Mouse (Mus musculus): ENCODE data around the gene Capn11. TPM values are rescaled to one million over a fixed set of nuclear protein-coding genes. Genes with fewer than 3 reads are reported as not detected.

Capn11 gene
- polyA plus RNA-seq, 1 experiment from 2014 or later, result 0.12 TPM

DNA sequence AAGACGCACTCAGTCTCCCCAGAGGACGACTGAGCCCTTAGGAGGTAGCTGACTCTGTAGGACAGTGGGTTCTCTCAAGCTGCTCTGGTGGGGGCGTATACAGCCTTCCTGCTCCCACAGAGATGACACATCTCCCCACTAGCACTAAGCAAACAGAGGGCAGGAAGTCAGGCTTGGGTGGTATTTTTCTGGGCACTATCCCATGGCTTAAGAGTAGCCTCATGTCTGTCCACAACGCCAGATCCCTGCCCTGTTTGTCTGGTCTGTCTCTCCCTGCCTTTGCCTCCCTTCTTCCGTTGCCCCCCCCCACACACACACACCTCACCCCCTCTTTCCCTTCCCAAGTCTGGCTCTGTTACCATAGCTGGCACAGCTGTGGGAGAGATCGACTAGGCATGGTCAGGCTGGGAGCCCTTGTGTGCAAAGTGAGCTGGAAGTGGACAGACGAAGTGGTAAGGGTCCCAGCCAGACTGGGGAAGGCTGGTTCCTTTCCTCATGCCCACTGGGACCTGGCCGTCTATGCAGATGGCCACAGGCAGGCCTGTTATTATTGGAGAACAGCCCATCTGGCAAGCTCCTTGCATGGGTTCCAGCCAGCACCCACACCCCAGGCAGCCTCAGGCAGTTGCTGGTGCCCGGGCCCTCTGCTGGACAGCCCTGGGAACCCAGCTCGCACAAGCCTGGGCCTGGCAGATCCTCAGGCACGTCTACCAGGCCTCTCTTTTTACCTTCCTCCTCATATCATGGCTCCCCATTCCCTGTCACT, 62.3 kb downstream of the Capn11 start:
- H3K27ac ChIP-seq (replicated peaks in 1 of 2; ENCODE audit: control insufficient read depth in 1 of 2, insufficient read depth in 1 of 2, low read depth in 2 of 2, low read length in 2 of 2), result peak overlapping the region; percentile 9 to 69; a peak in 3 of 4 replicates
- WGBS, result 32% methylated on average over 11 of the region's 11 CpGs
- H3K9ac ChIP-seq (ENCODE audit: low read length), result no peak overlapping the region; the same call in 1 of the 2 replicates
- H3K4me2 ChIP-seq (ENCODE audit: low read length), result 0 out of 2 replicates have a peak overlapping the region, but pooled peaks have one; percentile 11
- ATAC-seq (ENCODE audit: insufficient number of reproducible peaks, insufficient read depth, low FRiP score, low read depth), result peak; percentile 34; the same call in 1 of the 2 replicates
- H3K27me3 ChIP-seq (ENCODE audit: control insufficient read depth, insufficient read depth, low read length), result no peaks in the 10 kb centered on the region
- H3K9me3 ChIP-seq (ENCODE audit: control insufficient read depth, low read length), result no peaks in the 10 kb centered on the region
- H3K4me3 ChIP-seq (ENCODE audit: control insufficient read depth in 1 of 2, insufficient read depth in 1 of 2, low read depth in 1 of 2, low read length in 2 of 2), result no peak overlapping the region
- no peaks in the 10 kb centered on the region for H3K36me3 ChIP-seq (ENCODE audit: control insufficient read depth, insufficient read depth, low read length)
- peaks cover 52 to 68% of the 10 kb centered on the region in 2 experiments for H3K4me1 ChIP-seq (ENCODE audit: control insufficient read depth in 2 of 2, insufficient read depth in 2 of 2, low read length in 2 of 2)

DNA sequence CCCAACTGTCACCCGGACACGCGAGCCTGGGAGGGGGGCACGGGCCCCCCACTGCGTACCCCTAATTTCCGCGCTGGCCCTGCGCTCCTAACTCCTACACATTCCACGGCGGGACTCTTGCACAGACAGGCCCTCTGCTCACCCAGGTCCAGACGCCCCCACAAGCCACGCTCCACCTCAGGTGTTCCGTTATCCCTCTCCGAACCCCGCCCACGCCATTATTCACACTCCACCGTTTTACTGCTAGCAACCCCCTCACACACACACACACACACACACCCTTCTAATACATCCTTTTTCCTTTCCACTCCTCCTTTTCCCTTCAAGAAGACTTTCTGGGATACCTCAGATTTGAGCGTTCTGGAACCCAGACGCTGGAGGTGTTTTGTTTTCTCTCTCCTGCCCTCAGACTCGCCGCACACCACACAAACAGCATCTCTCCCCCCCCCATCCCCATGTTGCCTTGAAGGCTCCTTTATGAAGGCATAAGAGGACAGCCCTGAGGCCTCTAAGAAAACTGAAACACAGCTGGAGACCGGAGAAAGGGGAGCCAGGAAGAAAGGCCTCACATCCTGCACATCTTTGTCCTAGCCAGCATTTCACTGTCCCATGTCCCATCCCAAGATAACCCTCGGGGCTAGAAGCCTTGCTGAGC, 63.3 kb downstream of the Capn11 start:
- peak; percentile 0; the same call in 1 of the 2 replicates for ATAC-seq (ENCODE audit: insufficient number of reproducible peaks, insufficient read depth, low FRiP score, low read depth)
- H3K4me2 ChIP-seq (ENCODE audit: low read length), result peak overlapping the region; percentile 99
- no peaks in the 10 kb centered on the region for H3K27me3 ChIP-seq (ENCODE audit: control insufficient read depth, insufficient read depth, low read length)
- peak overlapping the region; percentile 3 to 69; a peak in 2 of 4 replicates for H3K27ac ChIP-seq (replicated peaks in 1 of 2; ENCODE audit: control insufficient read depth in 1 of 2, insufficient read depth in 1 of 2, low read depth in 2 of 2, low read length in 2 of 2)
- H3K36me3 ChIP-seq (ENCODE audit: control insufficient read depth, insufficient read depth, low read length), result no peaks in the 10 kb centered on the region
- H3K4me3 ChIP-seq (ENCODE audit: control insufficient read depth in 1 of 2, insufficient read depth in 1 of 2, low read depth in 1 of 2, low read length in 2 of 2), result peak overlapping the region; percentile 68
- H3K4me1 ChIP-seq (ENCODE audit: control insufficient read depth in 2 of 2, insufficient read depth in 2 of 2, low read length in 2 of 2), result peaks cover 48 to 65% of the 10 kb centered on the region in 2 experiments
- no peaks in the 10 kb centered on the region for H3K9me3 ChIP-seq (ENCODE audit: control insufficient read depth, low read length)
- peak overlapping the region; percentile 82 for H3K9ac ChIP-seq (ENCODE audit: low read length)
- 13% methylated on average over 23 of the region's 23 CpGs for WGBS

DNA sequence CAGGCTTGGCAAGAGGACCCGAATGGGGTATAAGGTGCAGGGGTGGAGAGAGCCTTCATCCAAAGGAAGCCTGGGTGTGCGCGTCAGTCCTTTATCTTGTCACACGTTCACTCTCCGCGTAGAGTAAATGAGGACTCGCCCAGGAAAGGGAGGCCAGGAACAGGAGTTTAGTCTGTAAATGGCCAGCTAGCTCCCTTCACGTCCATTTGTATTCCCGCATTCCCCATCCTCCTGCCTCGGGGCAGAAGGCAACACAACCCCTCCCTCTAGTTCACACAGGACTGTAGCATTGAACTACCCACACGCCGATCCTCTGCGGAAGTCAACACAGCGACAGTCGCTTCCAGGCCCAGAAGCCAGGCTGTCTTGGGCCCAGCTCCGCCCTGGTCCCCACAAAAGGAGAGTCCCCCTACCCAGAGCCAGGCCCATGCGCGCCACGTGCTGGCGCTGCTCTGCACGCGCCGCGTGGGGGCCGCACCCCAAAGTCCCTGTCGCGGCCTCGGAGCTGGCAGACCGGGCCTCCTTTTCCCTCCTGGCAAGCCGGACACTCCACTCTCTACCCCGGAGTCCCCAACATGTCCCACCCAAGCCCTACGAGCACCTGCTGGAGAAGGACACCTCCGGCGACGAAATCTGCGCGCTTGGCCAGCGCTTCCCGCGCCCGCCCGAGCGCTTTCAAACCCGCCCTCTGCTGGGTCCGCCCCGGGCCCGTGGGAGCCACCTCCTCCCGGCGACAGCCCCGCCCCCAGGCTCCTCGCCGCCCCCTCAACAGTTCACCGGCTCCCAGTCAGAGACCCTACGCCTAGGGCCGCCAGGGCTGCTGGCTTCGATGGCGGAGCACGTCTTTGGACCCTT, 64.0 kb downstream of the Capn11 start:
- peak overlapping the region; percentile 68 for H3K4me3 ChIP-seq (ENCODE audit: control insufficient read depth in 1 of 2, insufficient read depth in 1 of 2, low read depth in 1 of 2, low read length in 2 of 2)
- H3K9me3 ChIP-seq (ENCODE audit: control insufficient read depth, low read length), result no peaks in the 10 kb centered on the region
- H3K27ac ChIP-seq (replicated peaks in 1 of 2; ENCODE audit: control insufficient read depth in 1 of 2, insufficient read depth in 1 of 2, low read depth in 2 of 2, low read length in 2 of 2), result peak overlapping the region; percentile 3 to 69; a peak in 2 of 4 replicates
- H3K4me2 ChIP-seq (ENCODE audit: low read length), result peak overlapping the region; percentile 99
- H3K27me3 ChIP-seq (ENCODE audit: control insufficient read depth, insufficient read depth, low read length), result no peaks in the 10 kb centered on the region
- peak overlapping the region; percentile 82 for H3K9ac ChIP-seq (ENCODE audit: low read length)
- H3K4me1 ChIP-seq (ENCODE audit: control insufficient read depth in 2 of 2, insufficient read depth in 2 of 2, low read length in 2 of 2), result peaks cover 48 to 65% of the 10 kb centered on the region in 2 experiments
- WGBS, result 1% methylated on average over 57 of the region's 58 CpGs
- peak; percentile 68 for ATAC-seq (ENCODE audit: insufficient number of reproducible peaks, insufficient read depth, low FRiP score, low read depth)
- peaks cover 2% of the 10 kb centered on the region; the same call in 1 of the 2 replicates for H3K36me3 ChIP-seq (ENCODE audit: control insufficient read depth, insufficient read depth, low read length)

DNA sequence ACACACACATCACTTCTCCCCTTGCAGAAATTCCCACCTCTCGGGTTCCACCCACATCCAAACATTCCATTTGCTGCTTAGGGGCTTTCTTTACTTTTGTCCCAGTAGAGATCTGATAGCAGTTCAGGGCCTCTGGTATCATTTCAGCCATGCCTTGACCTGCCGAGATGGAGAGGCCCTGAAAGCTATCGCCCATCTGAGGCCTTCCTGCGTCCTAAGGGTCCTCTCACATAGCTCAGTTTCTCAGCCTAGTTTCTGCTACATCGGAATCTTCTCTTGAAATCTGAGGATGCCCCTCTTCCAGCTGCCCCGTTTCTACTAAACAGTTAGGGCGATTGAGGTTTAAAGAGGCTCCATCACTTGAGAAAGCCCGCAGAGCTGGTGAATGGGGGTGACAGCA, 64.9 kb downstream of the Capn11 start:
- no peaks in the 10 kb centered on the region for H3K27me3 ChIP-seq (ENCODE audit: control insufficient read depth, insufficient read depth, low read length)
- peak overlapping the region; percentile 82; the same call in 1 of the 2 replicates for H3K9ac ChIP-seq (ENCODE audit: low read length)
- H3K4me3 ChIP-seq (ENCODE audit: control insufficient read depth in 1 of 2, insufficient read depth in 1 of 2, low read depth in 1 of 2, low read length in 2 of 2), result peak overlapping the region; percentile 68
- H3K36me3 ChIP-seq (ENCODE audit: control insufficient read depth, insufficient read depth, low read length), result peaks cover 11% of the 10 kb centered on the region
- no peak for ATAC-seq (ENCODE audit: insufficient number of reproducible peaks, insufficient read depth, low FRiP score, low read depth)
- peak overlapping the region; percentile 99 for H3K4me2 ChIP-seq (ENCODE audit: low read length)
- no peak overlapping the region for H3K27ac ChIP-seq (replicated peaks in 1 of 2; ENCODE audit: control insufficient read depth in 1 of 2, insufficient read depth in 1 of 2, low read depth in 2 of 2, low read length in 2 of 2)
- H3K9me3 ChIP-seq (ENCODE audit: control insufficient read depth, low read length), result no peaks in the 10 kb centered on the region
- H3K4me1 ChIP-seq (ENCODE audit: control insufficient read depth in 2 of 2, insufficient read depth in 2 of 2, low read length in 2 of 2), result peaks cover 47 to 59% of the 10 kb centered on the region in 2 experiments
- WGBS, result 47% methylated on average over 8 of the region's 8 CpGs

DNA sequence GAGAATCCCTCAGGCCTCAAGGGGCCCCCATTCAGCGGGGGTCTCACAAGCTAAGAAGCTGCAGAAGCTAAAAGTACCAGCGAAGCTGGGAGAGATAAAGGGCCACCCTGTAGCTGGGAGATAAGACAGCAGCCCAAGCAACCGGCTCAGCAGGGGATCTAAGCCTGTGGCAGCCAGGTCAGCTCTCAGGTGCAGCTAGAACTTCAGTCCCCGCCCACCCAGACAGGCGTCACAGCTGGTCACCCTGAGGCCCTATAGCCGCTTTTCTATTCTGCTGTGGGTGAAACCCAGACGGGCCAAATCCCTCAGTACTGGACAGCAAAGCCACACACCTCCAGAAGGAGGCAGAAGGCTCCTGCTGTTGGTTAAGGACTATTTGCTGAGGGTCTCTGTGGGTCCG, 65.6 kb downstream of the Capn11 start:
- Histone ChIP-seq H3K4me1 (ENCODE audit: control insufficient read depth in 2 of 2, insufficient read depth in 2 of 2, low read length in 2 of 2) (peaks cover 46 to 54% of the 10 kb centered on the region in 2 experiments), H3K9me3 (ENCODE audit: control insufficient read depth, low read length) (no peaks in the 10 kb centered on the region), H3K27ac (replicated peaks in 1 of 2; ENCODE audit: control insufficient read depth in 1 of 2, insufficient read depth in 1 of 2, low read depth in 2 of 2, low read length in 2 of 2) (peak overlapping the region in 1 of 2 experiments; percentile 74; a peak in 1 of 4 replicates), H3K4me2 (ENCODE audit: low read length) (peak overlapping the region; percentile 99), H3K9ac (ENCODE audit: low read length) (peak overlapping the region; percentile 55; the same call in 1 of the 2 replicates), H3K27me3 (ENCODE audit: control insufficient read depth, insufficient read depth, low read length) (no peaks in the 10 kb centered on the region), H3K4me3 (ENCODE audit: control insufficient read depth in 1 of 2, insufficient read depth in 1 of 2, low read depth in 1 of 2, low read length in 2 of 2) (peak overlapping the region; percentile 4 to 5; a peak in 2 of 4 replicates), H3K36me3 (ENCODE audit: control insufficient read depth, insufficient read depth, low read length) (peaks cover 19% of the 10 kb centered on the region)
- ATAC-seq (ENCODE audit: insufficient number of reproducible peaks, insufficient read depth, low FRiP score, low read depth), result no peak
- 38% methylated on average over 8 of the region's 8 CpGs for WGBS

DNA sequence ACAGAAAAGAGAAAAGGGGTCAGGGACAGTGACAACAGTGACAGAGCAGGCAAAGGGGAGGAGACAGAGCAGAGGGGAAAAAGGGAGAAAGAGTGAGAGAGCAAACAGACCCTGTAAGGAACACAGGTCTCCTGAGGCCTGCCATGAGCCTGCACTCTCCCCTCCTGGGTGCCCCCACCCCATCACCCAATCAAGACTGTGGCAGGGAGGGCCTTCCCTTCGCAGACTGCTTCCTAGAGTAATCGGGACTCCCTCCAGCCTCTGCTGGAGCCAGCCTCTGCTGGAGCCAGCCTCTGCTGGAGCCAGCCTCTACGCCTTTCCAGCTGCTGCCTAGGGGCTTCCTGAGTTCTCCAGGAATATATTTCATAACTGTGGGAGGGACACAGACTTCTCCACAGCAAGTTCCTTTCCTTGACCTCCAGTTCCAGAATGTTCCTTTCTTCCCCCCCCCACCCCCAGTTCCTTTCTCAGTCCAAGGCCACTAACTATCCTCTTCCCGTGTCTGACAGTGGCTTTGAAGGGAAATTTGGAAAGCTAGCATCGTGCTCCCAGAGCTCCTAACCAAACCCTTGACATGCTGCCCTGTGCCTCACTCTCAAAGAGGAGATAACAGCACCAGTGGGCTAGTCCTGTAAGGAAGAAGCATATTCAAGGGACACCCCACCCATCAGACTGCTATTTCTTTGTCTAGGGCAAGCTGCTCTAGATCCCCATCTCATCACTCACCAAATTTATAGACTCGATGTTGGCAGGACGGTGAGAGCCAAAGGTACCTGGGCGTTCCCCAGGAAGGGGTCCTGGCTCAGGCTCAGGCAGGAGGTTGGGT, 66.3 kb downstream of the Capn11 start:
- ATAC-seq (ENCODE audit: insufficient number of reproducible peaks, insufficient read depth, low FRiP score, low read depth), result no peak
- peaks cover 46 to 54% of the 10 kb centered on the region in 2 experiments for H3K4me1 ChIP-seq (ENCODE audit: control insufficient read depth in 2 of 2, insufficient read depth in 2 of 2, low read length in 2 of 2)
- H3K27ac ChIP-seq (replicated peaks in 1 of 2; ENCODE audit: control insufficient read depth in 1 of 2, insufficient read depth in 1 of 2, low read depth in 2 of 2, low read length in 2 of 2), result peak overlapping the region; percentile 47 to 74
- peak overlapping the region; percentile 99 for H3K4me2 ChIP-seq (ENCODE audit: low read length)
- H3K36me3 ChIP-seq (ENCODE audit: control insufficient read depth, insufficient read depth, low read length), result peaks cover 24% of the 10 kb centered on the region
- H3K4me3 ChIP-seq (ENCODE audit: control insufficient read depth in 1 of 2, insufficient read depth in 1 of 2, low read depth in 1 of 2, low read length in 2 of 2), result peak overlapping the region; percentile 12 to 19; a peak in 2 of 4 replicates
- no peaks in the 10 kb centered on the region for H3K9me3 ChIP-seq (ENCODE audit: control insufficient read depth, low read length)
- H3K27me3 ChIP-seq (ENCODE audit: control insufficient read depth, insufficient read depth, low read length), result no peaks in the 10 kb centered on the region
- 27% methylated on average over 8 of the region's 8 CpGs for WGBS
- H3K9ac ChIP-seq (ENCODE audit: low read length), result peak overlapping the region; percentile 55

Measured in heart, embryonic 14.5 days (tissue).